Mouse (Mus musculus): Measurements from ENCODE around the gene Foxo3.

- no peak for TF ChIP-seq EP300 (IDR thresholded peaks at IDR 0.05; ENCODE audit: low read depth)
- no peak for TF ChIP-seq CTCF (IDR thresholded peaks at IDR 0.05; ENCODE audit: low read depth)
Observed at GRCm38 (mm10) chr10:42139749-42140148, 136.8 kb downstream of the Foxo3 start.

Data from liver, embryonic 14.5 days (tissue).